Mouse (Mus musculus): ENCODE measurements around the gene Hmgcs1.
"Not testable (repeated sequence)": the region's sequence is repeated elsewhere in the genome, so short reads cannot be mapped to it uniquely, and the experiment has no call there.

The Hmgcs1 gene

GRCm38 (mm10) chr13:119690039-119690728 is at the start of gene Hmgcs1:
TSS of gene Hmgcs1 (plus strand) at chr13:119690379.
- peak; percentile 99 for DNase-seq (ENCODE audit: low spot score)

DNA sequence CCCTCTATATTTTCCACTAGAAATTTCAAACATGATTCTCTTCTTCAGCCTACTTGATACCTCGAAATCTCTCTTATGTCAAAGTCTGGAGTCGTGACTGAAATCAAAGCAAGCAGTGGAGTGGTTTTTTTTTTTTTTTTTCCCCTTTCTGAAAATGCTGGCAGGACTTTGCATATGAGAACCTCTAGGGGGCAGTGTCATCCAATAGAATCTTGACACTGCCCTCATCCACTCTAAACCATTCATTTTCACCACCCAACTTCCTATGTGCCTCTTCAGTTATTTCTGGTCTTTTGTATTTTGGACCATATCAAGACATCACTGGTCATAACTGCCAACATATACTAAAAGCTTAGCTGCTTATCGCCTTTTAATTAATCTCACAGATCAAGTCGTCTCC is 49.7 kb upstream of the Hmgcs1 start:
- DNase-seq (ENCODE audit: low spot score) = peak; percentile 50

DNA sequence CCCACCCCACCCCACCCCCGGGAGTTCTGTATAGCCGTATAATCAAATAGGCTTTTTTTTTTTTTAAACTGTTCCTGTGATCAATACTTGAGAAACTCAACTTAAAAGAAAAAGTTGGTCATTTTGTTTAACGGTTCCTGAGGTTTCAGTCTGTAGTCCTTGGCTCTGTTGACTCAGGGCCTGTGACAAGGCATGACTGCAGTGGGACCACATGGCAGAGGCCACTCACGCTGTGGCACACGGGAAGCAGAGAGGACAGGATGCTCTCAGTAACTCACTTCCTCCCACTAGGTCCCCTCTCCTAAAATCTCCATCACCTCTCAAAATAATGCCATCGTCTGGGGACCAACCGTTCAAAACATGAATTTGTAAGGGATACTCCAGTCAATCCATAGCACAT is 49.0 kb upstream of the Hmgcs1 start:
- DNase-seq (ENCODE audit: low spot score) = no peak

DNA sequence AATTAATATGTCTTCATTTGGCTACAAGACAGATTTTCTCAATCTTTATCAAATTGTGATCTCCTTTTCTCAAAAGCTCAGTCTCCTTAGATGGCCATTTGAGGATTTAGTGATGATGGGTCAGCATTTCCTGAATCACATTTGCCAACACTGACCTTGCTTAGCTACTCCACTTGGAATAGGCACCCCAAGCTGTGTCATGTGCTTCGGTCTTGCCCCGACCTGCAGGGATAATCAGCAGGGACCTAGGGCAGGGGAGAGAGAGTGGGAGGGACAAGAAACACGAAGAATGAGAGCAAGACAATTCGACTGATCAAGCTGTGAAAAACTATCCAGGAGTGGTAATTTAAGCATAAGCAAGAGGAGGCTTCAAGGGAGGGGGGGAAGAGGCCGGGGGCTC is 45.4 kb upstream of the Hmgcs1 start:
- DNase-seq (ENCODE audit: low spot score) = no peak

- no peak for DNase-seq (ENCODE audit: low spot score)
Measured at GRCm38 (mm10) chr13:119646511-119646910, 43.7 kb upstream of the Hmgcs1 start.

GRCm38 (mm10) chr13:119648891-119649698 is 41.1 kb upstream of the Hmgcs1 start:
- DNase-seq (ENCODE audit: low spot score) = no peak

- DNase-seq (ENCODE audit: low spot score) = no peak
Measured at GRCm38 (mm10) chr13:119649699-119650046, 40.5 kb upstream of the Hmgcs1 start.

DNA sequence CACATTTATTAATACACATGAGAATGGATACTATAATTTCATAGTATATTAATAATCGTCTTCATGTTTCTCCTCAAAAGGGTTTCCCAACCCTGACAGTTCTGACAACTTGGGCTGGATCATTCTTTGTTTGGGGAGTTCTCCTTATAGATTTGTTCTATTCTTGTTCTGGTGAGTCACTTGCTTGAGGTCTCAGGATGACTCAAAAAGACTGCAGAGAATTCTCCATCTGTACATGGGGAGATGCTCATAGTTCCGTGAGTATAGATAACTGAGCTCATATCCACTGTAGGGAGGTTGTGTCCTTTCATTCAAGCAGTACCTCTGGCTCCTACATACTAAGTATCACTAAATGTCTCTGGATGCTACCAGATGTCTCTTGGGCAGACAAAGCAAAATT is 35.4 kb upstream of the Hmgcs1 start:
- no peak for DNase-seq (ENCODE audit: low spot score)

GRCm38 (mm10) chr13:119656246-119656645 is 33.9 kb upstream of the Hmgcs1 start:
- DNase-seq (ENCODE audit: low spot score) = no peak

GRCm38 (mm10) chr13:119656846-119657416 is 33.2 kb upstream of the Hmgcs1 start:
- no peak for DNase-seq (ENCODE audit: low spot score)

- DNase-seq (ENCODE audit: low spot score) = not testable (repeated sequence)
Measured at GRCm38 (mm10) chr13:119661420-119661819, 28.8 kb upstream of the Hmgcs1 start.

GRCm38 (mm10) chr13:119678794-119679193 is 11.4 kb upstream of the Hmgcs1 start:
- no peak for DNase-seq (ENCODE audit: low spot score)

GRCm38 (mm10) chr13:119679721-119680120 is 10.5 kb upstream of the Hmgcs1 start:
- DNase-seq (ENCODE audit: low spot score) = no peak

DNA sequence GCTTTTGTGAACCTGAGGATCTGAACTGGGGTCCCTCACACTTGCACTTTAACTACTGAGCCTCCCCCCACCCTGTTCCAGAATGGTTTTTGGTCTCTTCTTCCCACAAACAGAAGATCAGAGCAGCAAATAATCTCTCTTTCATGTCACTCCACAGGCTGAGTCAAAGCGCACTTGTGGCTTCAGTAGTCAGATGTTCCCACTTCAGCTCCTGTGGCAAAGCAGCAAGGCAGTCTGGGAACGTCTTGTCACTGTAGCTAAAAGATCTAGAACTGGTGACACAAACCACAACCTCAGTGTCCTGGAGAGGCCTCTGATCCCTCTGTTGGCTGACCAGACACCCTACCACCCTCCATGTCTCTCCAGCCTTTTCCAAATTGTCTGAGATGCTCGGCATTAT is 9.0 kb upstream of the Hmgcs1 start:
- DNase-seq (ENCODE audit: low spot score) = no peak

DNA sequence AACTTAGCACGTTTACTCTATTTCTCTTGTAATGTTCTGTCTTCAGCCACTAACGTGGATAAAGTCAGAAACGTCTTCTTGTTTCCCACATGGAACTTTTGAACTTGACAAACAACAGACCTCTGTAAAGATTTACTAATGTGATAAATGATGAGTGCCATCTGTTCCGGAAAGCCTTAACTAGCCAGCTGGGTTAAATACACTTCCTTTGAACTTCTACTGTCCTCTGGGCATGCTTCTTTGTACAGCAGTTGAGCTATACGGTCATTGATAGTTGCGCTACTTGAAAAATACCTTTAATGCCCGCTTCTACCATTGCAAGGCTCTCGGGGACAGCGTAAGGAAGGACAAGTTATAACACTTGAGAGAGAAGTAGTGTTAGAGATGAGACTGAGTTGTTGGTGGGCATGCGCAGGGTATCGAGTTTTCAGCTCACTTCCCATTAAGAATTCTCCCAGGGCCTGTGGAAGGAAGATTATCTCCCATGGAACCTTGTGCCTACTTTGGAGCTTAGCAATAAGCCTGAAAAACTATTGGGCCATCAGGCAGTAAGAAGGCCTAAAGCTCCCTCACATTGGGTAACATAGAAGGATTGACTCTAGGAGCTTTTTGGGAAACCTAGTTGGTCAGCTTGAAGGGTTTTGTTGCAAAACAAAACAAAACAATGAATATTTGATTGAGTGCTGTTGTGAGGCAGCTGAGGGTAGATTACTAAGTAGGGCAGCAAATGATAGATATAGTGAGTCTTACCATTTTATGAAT is 5.6 kb upstream of the Hmgcs1 start:
- DNase-seq (ENCODE audit: low spot score) = no peak

DNA sequence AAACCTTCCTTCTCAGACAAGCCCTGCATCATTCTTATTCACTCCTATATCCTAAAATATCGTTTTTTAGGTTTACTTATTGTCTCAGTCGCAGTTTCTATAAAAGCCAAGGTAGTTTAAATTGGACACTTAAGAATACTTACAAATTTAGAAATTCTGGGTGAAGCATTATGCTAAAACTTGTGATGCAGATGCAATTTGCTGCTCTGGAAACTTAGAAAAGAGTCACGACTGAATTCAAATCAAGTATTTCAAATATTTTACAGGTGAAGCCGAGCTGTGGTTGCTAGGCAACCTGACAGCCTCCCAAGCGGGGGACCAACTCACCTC is 505 bp upstream of the Hmgcs1 start:
- DNase-seq (ENCODE audit: low spot score) = no peak

- peak; percentile 25 for DNase-seq (ENCODE audit: low spot score)
Measured at GRCm38 (mm10) chr13:119690876-119691620, 869 bp downstream of the Hmgcs1 start.

DNA sequence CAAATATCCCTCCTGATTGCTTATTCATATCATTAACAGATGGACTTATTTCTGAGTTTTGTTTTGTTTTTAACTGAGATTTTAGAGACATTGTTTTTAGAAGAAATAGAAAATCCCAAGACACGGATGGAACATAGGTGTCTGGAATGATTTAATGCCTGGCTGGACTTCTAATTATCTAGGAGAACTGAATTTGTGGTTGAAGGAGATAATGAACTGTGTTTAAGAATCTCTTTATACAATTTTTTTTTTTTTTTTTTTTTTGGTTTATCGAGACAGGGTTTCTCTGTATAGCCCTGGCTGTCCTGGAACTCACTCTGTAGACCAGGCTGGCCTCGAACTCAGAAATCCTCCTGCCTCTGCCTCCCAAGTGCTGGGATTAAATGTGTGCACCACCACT is 1.8 kb downstream of the Hmgcs1 start:
- DNase-seq (ENCODE audit: low spot score) = not testable (repeated sequence)

DNA sequence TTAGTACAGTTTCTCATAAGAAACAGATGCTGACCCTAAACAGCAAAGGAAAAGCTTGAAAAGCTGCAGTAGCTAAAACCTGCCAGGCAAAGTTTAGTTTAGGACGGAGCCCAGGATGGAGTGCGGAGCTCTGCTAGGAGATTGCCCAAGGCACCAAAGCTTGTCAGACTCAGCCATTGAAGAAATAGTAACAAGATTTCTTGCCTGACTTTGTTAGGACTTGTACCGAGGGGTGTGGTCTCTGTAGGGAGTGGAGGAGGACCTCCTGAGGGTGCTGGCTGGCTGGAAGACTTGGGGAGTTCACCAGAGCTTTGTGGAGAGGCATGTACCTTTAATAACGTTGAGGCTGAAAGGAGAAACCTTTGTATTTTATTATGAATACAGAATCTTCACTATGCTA is 5.5 kb downstream of the Hmgcs1 start:
- DNase-seq (ENCODE audit: low spot score) = no peak

- no peak for DNase-seq (ENCODE audit: low spot score)
Measured at GRCm38 (mm10) chr13:119696496-119696895, 6.3 kb downstream of the Hmgcs1 start.

DNA sequence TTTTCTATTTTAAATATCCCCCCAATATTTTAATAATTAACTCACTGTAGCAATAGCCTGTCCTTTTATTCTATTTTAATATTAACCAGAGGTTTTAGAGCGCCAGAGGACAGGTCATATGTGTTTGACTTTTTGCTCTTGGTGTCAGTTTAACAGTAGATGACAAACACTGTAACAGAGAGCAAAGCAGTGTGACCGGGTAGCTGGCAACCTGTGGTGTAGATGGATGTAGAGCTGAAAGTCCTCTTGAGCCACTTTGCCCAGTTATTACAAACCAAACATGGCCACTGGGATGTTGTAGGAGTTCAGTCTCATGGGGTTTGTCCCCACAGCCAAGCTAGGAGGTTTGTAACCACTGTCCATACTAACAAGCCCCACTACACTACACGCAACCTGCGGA is 8.3 kb downstream of the Hmgcs1 start:
- no peak for DNase-seq (ENCODE audit: low spot score)

DNA sequence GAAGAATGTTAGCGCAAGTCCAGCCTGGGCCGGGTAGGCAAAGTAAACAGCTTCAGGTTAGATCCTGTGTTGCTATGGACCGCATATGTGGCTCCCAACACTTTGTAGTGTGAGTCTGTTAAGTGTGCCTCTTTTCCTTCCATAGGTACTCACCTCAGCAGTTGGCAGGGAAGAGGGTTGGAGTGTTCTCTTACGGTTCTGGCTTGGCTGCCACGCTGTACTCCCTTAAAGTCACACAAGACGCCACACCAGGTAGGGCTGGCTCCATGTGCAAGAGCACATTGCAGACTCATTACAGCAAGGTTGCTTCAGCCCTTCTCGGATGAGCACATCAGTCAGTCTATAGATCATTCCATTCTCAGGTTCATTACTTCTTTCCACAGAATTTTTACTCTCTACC is 14.1 kb downstream of the Hmgcs1 start:
- DNase-seq (ENCODE audit: low spot score) = no peak

All from embryo, embryonic 10 days (tissue).